Mouse (Mus musculus) brain, embryonic 14.5 days (tissue): ENCODE results near the gene Cend1.

Source experiments
- CTCF ChIP-seq: fragments of 200-500 bp; IDR thresholded peaks from 2 replicates; pipeline ENCODE4 v1.5.1; 2012; ENCODE audit warnings: inconsistent platforms, mild to moderate bottlenecking, moderate library complexity, borderline replicate concordance; ENCODE audit not compliant: insufficient read depth, insufficient read length; ENCODE audit errors: extremely low read depth
- POLR2A ChIP-seq: fragments of 200-500 bp; IDR thresholded peaks from 2 replicates; pipeline ENCODE4 v1.6.1; 2012; ENCODE audit warnings: mild to moderate bottlenecking, inconsistent platforms, borderline replicate concordance; ENCODE audit not compliant: poor library complexity, insufficient read depth, insufficient read length, severe bottlenecking; ENCODE audit errors: extremely low read depth

- TF ChIP-seq POLR2A (no peak), CTCF (no peak)
Measured at GRCm38 (mm10) chr7:141457236-141457635, 27.9 kb upstream of the Cend1 start.
